ENCODE assay signal across 8 mouse cellular contexts in genomic region chr5:36739829-36740228, GRCm38 (mm10). TPM values are rescaled to one million over a fixed set of nuclear protein-coding genes. Genes with fewer than 3 reads are reported as not detected.
DNase-seq lines count a peak whose midpoint lies in the region; ATAC-seq and TF ChIP-seq lines count a peak whose summit lies in the region.
"Had no signal": no experiment of that assay in that cellular context is flagged by ENCODE, and none has a peak within 500 bp of the region (broad histone marks: within the 10 kb centered on the region; RNA-seq: fewer than 3 reads in every experiment).

No protein-coding gene starts in this region.

- intact Hi-C loops in left cerebral cortex, postnatal 36 days (cut with DNase I): loop anchor here (2.0 to 10.0 kb wide), 5 partner anchors 43 to 755 kb away; partner anchors contain the start of genes D5Ertd579e and Grpel1

- no peak overlapping the region for H3K4me3 ChIP-seq in small intestine, adult 2 months (ENCODE audit: low read depth, low read length)
- H3K4me3 ChIP-seq: embryonic facial prominence, embryonic 12.5 days had no signal

- DNase-seq in left cerebral cortex, adult 18-20 months (ENCODE audit: low spot score in 2 of 2): peak; percentile 32 to 41
- DNase-seq in left cerebral cortex, postnatal 36 days (ENCODE audit: low spot score in 2 of 2): no peak
- no peak for DNase-seq in Patski (ENCODE audit: low read depth, low spot score)
- DNase-seq in cerebellum, adult 9-10 months: peak; percentile 83
- DNase-seq in kidney, postnatal 36 days: peak; percentile 47 to 71
- no peak for DNase-seq in layer of hippocampus, postnatal 25 days (ENCODE audit: extremely low spot score in 1 of 2, low spot score in 1 of 2)

- POLR2A ChIA-PET in Patski (lab: Charles Lee): interaction anchor here (0.9 to 1.5 kb wide), 5 partner anchors 28 to 115 kb away, joined by 3 to 5 read pairs (median 3); partner anchors contain the start of gene D5Ertd579e

- peaks cover 8% of the 10 kb centered on the region; the same call in 1 of the 2 replicates for H3K4me1 ChIP-seq in small intestine, adult 2 months (ENCODE audit: control insufficient read depth, insufficient read depth, insufficient read length, low read length)
- H3K4me1 ChIP-seq: embryonic facial prominence, embryonic 12.5 days had no signal

- no peaks in the 10 kb centered on the region for H3K27me3 ChIP-seq in Patski
- H3K27me3 ChIP-seq in small intestine, adult 2 months (ENCODE audit: control insufficient read depth, insufficient read depth, low read length): no peaks in the 10 kb centered on the region
- H3K27me3 ChIP-seq: embryonic facial prominence, embryonic 12.5 days had no signal

- in situ Hi-C loops in Patski (cut with MboI; ENCODE audit: low pct_unique_long_range_greater_than_20kb): loop anchor here (5.0 kb wide), 4 partner anchors 43 to 263 kb away; partner anchors contain the start of gene D5Ertd579e

- peak; percentile 40 for ATAC-seq in Patski

- TF ChIP-seq CTCF in Patski (IDR thresholded peaks at IDR 0.05): peak; percentile 90
- TF ChIP-seq CTCF in small intestine, adult 2 months (IDR thresholded peaks at IDR 0.05; ENCODE audit: extremely low read depth, insufficient read length, insufficient replicate concordance, low read depth, low read length): peak; percentile 63; the same call in 1 of the 2 replicates

- 80% methylated on average over 4 of the region's 4 CpGs for WGBS in small intestine, adult 2 months

- CTCF ChIA-PET in Patski (lab: Charles Lee): interaction anchor here (0.6 to 3.2 kb wide), 40 partner anchors 8 to 279 kb away, joined by 3 to 62 read pairs (median 5); partner anchors contain the start of genes Bloc1s4, D5Ertd579e and Grpel1

- TF ChIP-seq POLR2A in small intestine, adult 2 months (IDR thresholded peaks at IDR 0.05; ENCODE audit: low read depth, low read length): no peak

- no peak overlapping the region for H3K27ac ChIP-seq in small intestine, adult 2 months (ENCODE audit: insufficient read depth, low read depth, low read length)
- H3K27ac ChIP-seq: embryonic facial prominence, embryonic 12.5 days had no signal

- H3K36me3 ChIP-seq in small intestine, adult 2 months (ENCODE audit: control insufficient read depth, insufficient read depth, low read length): no peaks in the 10 kb centered on the region
- H3K36me3 ChIP-seq: embryonic facial prominence, embryonic 12.5 days had no signal

RNA-seq across cellular contexts. Expression of gene Bloc1s4, which starts 8.6 kb away (rescaled TPM):
- total RNA-seq in left cerebral cortex, adult 18-20 months (2021): 10 to 100 TPM; 17.5 to 19.6 TPM
- total RNA-seq in left cerebral cortex, postnatal 36 days (2021): 10 to 100 TPM; 17.3 to 22.5 TPM
- 25.5 TPM for polyA plus RNA-seq in Patski (2021)
- polyA plus RNA-seq in small intestine, adult 2 months (2012; rRNA removed): 30.4 and 31.0 TPM in 2 replicates
- 10 to 100 TPM; 25.2 to 26.1 TPM for total RNA-seq in layer of hippocampus, postnatal 25 days (2021)

RNA-seq across cellular contexts. Expression of gene D5Ertd579e, which starts 44.0 kb away (rescaled TPM):
- total RNA-seq in left cerebral cortex, adult 18-20 months (2021): 10 to 100 TPM; 91.9 to 94.7 TPM
- 100 to 1,000 TPM in 1 of 2 experiments, 10 to 100 TPM in 1; 90.2 to 105 TPM for total RNA-seq in left cerebral cortex, postnatal 36 days (2021)
- 71.5 TPM for polyA plus RNA-seq in Patski (2021)
- polyA plus RNA-seq in small intestine, adult 2 months (2012; rRNA removed): 14.4 and 27.4 TPM in 2 replicates
- 100 to 1,000 TPM in 1 of 2 experiments, 10 to 100 TPM in 1; 87.8 to 107 TPM for total RNA-seq in layer of hippocampus, postnatal 25 days (2021)

RNA-seq across cellular contexts. Expression of gene Mrfap1, which starts 56.7 kb away (rescaled TPM):
- total RNA-seq in left cerebral cortex, adult 18-20 months (2021): 100 to 1,000 TPM; 430 to 460 TPM
- 100 to 1,000 TPM; 404 to 446 TPM for total RNA-seq in left cerebral cortex, postnatal 36 days (2021)
- 434 TPM for polyA plus RNA-seq in Patski (2021)
- 69.3 and 132 TPM in 2 replicates for polyA plus RNA-seq in small intestine, adult 2 months (2012; rRNA removed)
- total RNA-seq in layer of hippocampus, postnatal 25 days (2021): 100 to 1,000 TPM; 569 to 617 TPM

Comparison
In these comparisons a context has a peak if more than half of its experiments do, and no peak if none do; other contexts are left out.
1. DNase-seq: peak in left cerebral cortex, adult 18-20 months (2 of 2), cerebellum, adult 9-10 months (single experiment) and kidney, postnatal 36 days (2 of 2); none in left cerebral cortex, postnatal 36 days (0 of 2), Patski (single experiment) and layer of hippocampus, postnatal 25 days (0 of 2).